Mouse (Mus musculus) cortical plate, adult 2 months (tissue): ENCODE measurements around the gene Cbr2.

Experiments
- CTCF ChIP-seq: fragments of 200-500 bp; IDR thresholded peaks from 2 replicates; pipeline ENCODE4 v1.5.1; 2011; ENCODE audit warnings: mild to moderate bottlenecking, control low read depth, low read length; ENCODE audit not compliant: insufficient read depth; ENCODE audit errors: extremely low read depth
- POLR2A ChIP-seq: fragments of 200-500 bp; IDR thresholded peaks from 2 replicates; pipeline ENCODE4 v1.6.1; 2011; ENCODE audit warnings: mild to moderate bottlenecking, low read length, control low read depth; ENCODE audit not compliant: insufficient read depth; ENCODE audit errors: extremely low read depth

DNA sequence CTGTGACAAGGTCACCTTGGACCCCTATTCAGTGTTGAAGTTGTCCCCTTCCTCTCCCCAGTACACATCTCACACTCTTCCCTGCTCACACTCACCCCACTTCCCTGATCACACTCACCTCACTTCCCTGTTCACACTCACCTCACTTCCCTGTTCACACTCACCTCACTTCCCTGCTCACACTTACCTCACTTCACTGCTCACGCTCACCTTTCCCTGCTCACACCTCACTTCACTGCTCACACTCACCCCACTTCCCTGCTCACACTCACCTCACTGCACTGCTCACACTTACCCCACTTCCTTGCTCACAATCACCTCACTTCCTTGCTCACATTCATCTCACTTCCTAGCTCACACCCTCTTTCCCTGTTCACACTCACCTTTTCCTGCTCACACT lies 519 bp downstream of the Cbr2 start:
- TF ChIP-seq CTCF (no peak), POLR2A (no peak)
